Mouse (Mus musculus) MEL (cell line): Measurements from ENCODE around the gene Comtd1.

Experiments used
- CTCF ChIP-seq, 3 experiments: IDR thresholded peaks in 2 of 3; conservative IDR thresholded peaks in 1 of 3; 2 replicates each; pipeline ENCODE4 v1.5.1; 2011 to 2012; ENCODE audit warnings: low read length in 3 of 3, low read depth in 2 of 3, mild to moderate bottlenecking in 2 of 3, improper control_type of control experiment in 1 of 3, inconsistent platforms in 1 of 3, mixed read lengths in 1 of 3, moderate library complexity in 1 of 3; ENCODE audit not compliant: control insufficient read depth in 1 of 3, insufficient read depth in 1 of 3, poor library complexity in 1 of 3, severe bottlenecking in 1 of 3
- E2F4 ChIP-seq: IDR thresholded peaks from 2 replicates; pipeline ENCODE4 v1.6.1; 2011; ENCODE audit warnings: low read depth, low read length, improper control_type of control experiment, borderline replicate concordance
- MAX ChIP-seq: IDR thresholded peaks from 2 replicates; pipeline ENCODE4 v1.6.1; 2011; ENCODE audit warnings: low read length, improper control_type of control experiment
- POLR2AphosphoS5 ChIP-seq: IDR thresholded peaks from 2 replicates; pipeline ENCODE4 v1.6.1; 2012; ENCODE audit warnings: low read depth, borderline replicate concordance, mild to moderate bottlenecking, inconsistent platforms, low read length, moderate library complexity, mixed read lengths
- RCOR1 ChIP-seq: IDR thresholded peaks from 2 replicates; pipeline ENCODE4 v1.6.1; 2012; ENCODE audit warnings: low read depth, mild to moderate bottlenecking, inconsistent platforms, low read length, improper control_type of control experiment
- UBTF ChIP-seq: IDR thresholded peaks from 2 replicates; pipeline ENCODE4 v1.6.1; 2012; ENCODE audit warnings: low read depth, mild to moderate bottlenecking, inconsistent platforms, low read length, improper control_type of control experiment, moderate library complexity, borderline replicate concordance; ENCODE audit not compliant: insufficient read depth
- ZC3H11A ChIP-seq: IDR thresholded peaks from 2 replicates; pipeline ENCODE4 v1.6.1; 2012; ENCODE audit warnings: low read depth, mild to moderate bottlenecking, inconsistent platforms, low read length, improper control_type of control experiment
- ZMIZ1 ChIP-seq: IDR thresholded peaks from 2 replicates; pipeline ENCODE4 v1.6.1; 2012; ENCODE audit warnings: low read depth, mild to moderate bottlenecking, inconsistent platforms, low read length, improper control_type of control experiment, moderate library complexity

- TF ChIP-seq ZMIZ1 (no peak), ZC3H11A (no peak), MAX (no peak), E2F4 (no peak), UBTF (no peak), POLR2AphosphoS5 (no peak), RCOR1 (no peak), CTCF (IDR thresholded peaks at IDR 0.05 in 2 of 3, conservative IDR thresholded peaks at IDR 0.05 in 1 of 3; ENCODE audit: control insufficient read depth in 1 of 3, insufficient read depth in 1 of 3, low read depth in 2 of 3, low read length in 3 of 3, poor library complexity in 1 of 3, severe bottlenecking in 1 of 3) (no peak)
Measured at GRCm38 (mm10) chr14:21843263-21843662, 5.5 kb downstream of the Comtd1 start.
